Mouse (Mus musculus) cerebellum, postnatal 25 days (tissue): ENCODE data around the gene 4930404N11Rik.

Experiments
- DNase-seq, 2 experiments: peaks; one replicate each; pipeline ENCODE4 v3.0.0; 2021; ENCODE audit warnings: mixed read lengths in 2 of 2

4930404N11Rik gene

GRCm38 (mm10) chr10:81365672-81366476, at the start of gene 4930404N11Rik:
Gene 4930404N11Rik (minus strand): TSS chr10:81365816.
- peak in 1 of 2 experiments; percentile 51 for DNase-seq

GRCm38 (mm10) chr10:81415146-81415545, 49.5 kb upstream of the 4930404N11Rik start:
- DNase-seq: no peak

- no peak for DNase-seq
These were observed 49.1 kb upstream of the 4930404N11Rik start for GRCm38 (mm10) chr10:81414682-81415081.

- DNase-seq: peak; percentile 89 to 91
These were observed 48.0 kb upstream of the 4930404N11Rik start for GRCm38 (mm10) chr10:81413310-81414261.

GRCm38 (mm10) chr10:81412586-81413309, 47.1 kb upstream of the 4930404N11Rik start:
- peak in 1 of 2 experiments; percentile 64 for DNase-seq

- DNase-seq: peak; percentile 94
These were observed 46.1 kb upstream of the 4930404N11Rik start for GRCm38 (mm10) chr10:81411471-81412400.

- no peak for DNase-seq
These were observed 45.4 kb upstream of the 4930404N11Rik start for GRCm38 (mm10) chr10:81410981-81411380.

GRCm38 (mm10) chr10:81410350-81410749, 44.7 kb upstream of the 4930404N11Rik start:
- DNase-seq: no peak

- DNase-seq: no peak
These were observed 43.7 kb upstream of the 4930404N11Rik start for GRCm38 (mm10) chr10:81409330-81409729.

- DNase-seq: peak; percentile 73 to 84
These were observed 43.3 kb upstream of the 4930404N11Rik start for GRCm38 (mm10) chr10:81408871-81409291.

- no peak for DNase-seq
These were observed 42.8 kb upstream of the 4930404N11Rik start for GRCm38 (mm10) chr10:81408424-81408729.

GRCm38 (mm10) chr10:81407539-81408423, 42.2 kb upstream of the 4930404N11Rik start:
- DNase-seq: peak; percentile 86 to 88

GRCm38 (mm10) chr10:81406504-81407440, 41.2 kb upstream of the 4930404N11Rik start:
- peak in 1 of 2 experiments; percentile 58 for DNase-seq

- peak; percentile 84 to 92 for DNase-seq
These were observed 40.1 kb upstream of the 4930404N11Rik start for GRCm38 (mm10) chr10:81405588-81406201.

GRCm38 (mm10) chr10:81404720-81405119, 39.1 kb upstream of the 4930404N11Rik start:
- no peak for DNase-seq

GRCm38 (mm10) chr10:81404082-81404481, 38.5 kb upstream of the 4930404N11Rik start:
- peak in 1 of 2 experiments; percentile 63 for DNase-seq

- no peak for DNase-seq
These were observed 37.9 kb upstream of the 4930404N11Rik start for GRCm38 (mm10) chr10:81403511-81403910.

- DNase-seq: peak in 1 of 2 experiments; percentile 63
These were observed 36.7 kb upstream of the 4930404N11Rik start for GRCm38 (mm10) chr10:81402227-81402765.
